Mouse (Mus musculus) embryonic facial prominence, embryonic 15.5 days (tissue): ENCODE results near the gene Foxr1. TPM values are rescaled to one million over a fixed set of nuclear protein-coding genes. Genes with fewer than 3 reads are reported as not detected.
A peak's percentile ranks its signal among the peaks of the same experiment; 100 is the strongest.

Experiments used
- ATAC-seq: fragments of 200-750 bp; cut with Nextera tagmentation; 2 replicates; pipeline ENCODE4 v1.8.0; 2017; ENCODE audit warnings: low read depth, moderate TSS enrichment; ENCODE audit not compliant: insufficient number of reproducible peaks, low FRiP score, low TSS enrichment
- H3K27ac ChIP-seq: fragments of 300-500 bp; sonication (generic); replicated peaks from 2 replicates; pipeline ENCODE4 v1.5.1; 2015; ENCODE audit warnings: mild to moderate bottlenecking, inconsistent platforms
- H3K27me3 ChIP-seq: fragments of 300-500 bp; sonication (generic); 2 replicates; pipeline ENCODE4 v1.6.1; 2015; ENCODE audit warnings: inconsistent platforms
- H3K36me3 ChIP-seq: fragments of 300-500 bp; sonication (generic); 2 replicates; pipeline ENCODE4 v1.6.1; 2015; ENCODE audit warnings: mild to moderate bottlenecking, inconsistent platforms
- H3K4me1 ChIP-seq: fragments of 300-500 bp; sonication (generic); 2 replicates; pipeline ENCODE4 v1.6.1; 2015; ENCODE audit warnings: inconsistent platforms
- H3K4me2 ChIP-seq: fragments of 300-500 bp; sonication (generic); replicated peaks from 2 replicates; pipeline ENCODE4 v1.6.1; 2015; ENCODE audit warnings: mild to moderate bottlenecking, inconsistent platforms
- H3K4me3 ChIP-seq: fragments of 300-500 bp; sonication (generic); replicated peaks from 2 replicates; pipeline ENCODE4 v1.5.1; 2015; ENCODE audit warnings: mild to moderate bottlenecking, inconsistent platforms
- H3K9ac ChIP-seq: fragments of 300-500 bp; sonication (generic); 2 replicates; pipeline ENCODE4 v1.6.1; 2015; ENCODE audit warnings: inconsistent platforms
- H3K9me3 ChIP-seq: fragments of 300-500 bp; sonication (generic); replicated peaks from 2 replicates; pipeline ENCODE4 v1.6.1; 2016; ENCODE audit warnings: inconsistent platforms
- WGBS: fragments of 180-500 bp; shearing (Covaris S2); methylation state at CpG from one replicate; pipeline ENCODE4 v1.1.7; 2015; 5-methylcytosine and 5-hydroxymethylcytosine counted together
- polyA plus RNA-seq: library from polyadenylated mRNA; unstranded; fragments of >200 nt; fragmentation: Nextera tagmentation; extraction: Ambion mirVana; gene quantifications from 2 replicates; pipeline ENCODE4 v1.2.1, GENCODE M21; 2015

Gene Foxr1
- not detected in 2 replicates for polyA plus RNA-seq

- ATAC-seq: no peak
- Histone ChIP-seq H3K9ac (no peak within 1 kb of the TSS), H3K4me3 (no peak within 1 kb of the TSS), H3K9me3 (no peaks in the 10 kb centered on the region), H3K27ac (no peak within 1 kb of the TSS), H3K36me3 (no peaks in the 10 kb centered on the region), H3K4me2 (no peak within 1 kb of the TSS), H3K4me1 (no peaks in the 10 kb centered on the region), H3K27me3 (no peaks in the 10 kb centered on the region)
- WGBS: 72% methylated on average over 19 of the region's 19 CpGs
Measured at GRCm38 (mm10) chr9:44440961-44441360, at the start of gene Foxr1. Gene Foxr1, minus strand, starts transcription at chr9:44441136.

DNA sequence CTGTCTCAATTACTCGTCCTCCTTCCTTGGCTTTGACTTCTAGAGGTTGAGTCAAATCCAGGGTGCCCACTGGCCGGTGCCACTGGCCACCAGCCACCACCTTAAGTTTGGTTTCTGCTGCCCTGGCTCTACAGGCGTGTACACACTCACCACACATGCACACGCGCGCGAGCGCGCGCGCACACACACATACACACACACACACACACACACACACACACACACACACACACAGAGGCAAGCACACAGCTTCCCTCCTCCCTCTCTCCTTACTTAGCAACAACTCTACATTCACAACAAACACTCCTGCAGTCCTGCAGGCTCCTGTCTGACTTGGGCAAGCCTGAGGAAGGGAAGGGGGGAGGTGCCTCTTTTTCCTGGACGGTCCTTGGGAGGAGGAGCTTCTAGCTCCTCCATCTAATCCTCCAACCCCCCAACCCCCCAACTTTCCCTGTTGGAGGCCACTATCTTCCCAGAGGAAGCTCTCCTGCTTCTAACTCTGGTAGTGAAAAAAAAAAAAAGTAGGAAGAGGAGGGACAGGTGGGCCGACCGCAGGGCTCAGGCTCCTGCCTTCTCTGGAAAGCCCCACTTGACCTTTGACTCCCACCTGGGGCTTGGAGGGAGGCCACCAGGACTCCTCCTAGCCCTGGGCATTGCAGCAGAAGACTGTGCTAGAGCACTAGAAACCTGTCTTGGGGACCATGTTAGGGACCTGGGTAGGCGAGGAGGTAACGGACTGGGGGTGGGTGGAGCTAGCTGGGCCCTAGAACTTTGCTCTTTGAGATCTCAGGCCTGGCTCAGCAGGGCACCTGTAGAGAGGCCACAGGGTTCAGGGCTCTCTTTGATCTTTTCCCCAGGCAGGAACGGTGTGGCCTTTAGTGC is 49.4 kb upstream of the Foxr1 start:
- Histone ChIP-seq H3K27ac (peak overlapping the region; percentile 96), H3K36me3 (0 out of 2 replicates have a peak, but pooled peaks cover 6% of the 10 kb centered on the region), H3K9ac (no peak overlapping the region), H3K4me2 (peak overlapping the region; percentile 83), H3K27me3 (no peaks in the 10 kb centered on the region), H3K4me3 (peak overlapping the region; percentile 97), H3K4me1 (peaks cover 99% of the 10 kb centered on the region), H3K9me3 (no peaks in the 10 kb centered on the region)
- WGBS: 16% methylated on average over 17 of the region's 17 CpGs
- ATAC-seq: no peak

DNA sequence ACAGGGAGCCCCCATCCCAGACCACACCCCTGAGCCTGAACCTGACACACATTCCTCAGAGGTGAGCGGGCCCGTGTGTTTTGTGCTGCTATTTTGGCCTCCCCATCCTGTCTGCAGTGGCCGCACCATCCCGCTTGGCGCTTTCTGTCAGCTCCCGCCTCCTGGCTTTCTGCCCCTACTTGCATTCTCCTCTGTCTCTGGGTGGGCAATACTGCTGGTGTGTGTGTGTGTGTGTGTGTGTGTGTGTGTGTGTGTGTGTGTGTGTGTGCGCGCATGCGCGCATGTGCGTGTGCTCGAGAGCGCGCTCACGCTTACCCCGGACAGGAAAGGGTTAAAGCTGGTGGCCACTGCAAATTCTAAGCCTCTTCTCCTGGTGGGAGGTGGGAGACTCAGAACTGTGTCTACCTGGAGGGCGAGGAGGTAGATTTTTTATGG is 48.7 kb upstream of the Foxr1 start:
- WGBS: 6% methylated on average over 17 of the region's 17 CpGs
- H3K27me3 ChIP-seq: no peaks in the 10 kb centered on the region
- peaks cover 99% of the 10 kb centered on the region for H3K4me1 ChIP-seq
- peak overlapping the region; percentile 97 for H3K4me3 ChIP-seq
- H3K9me3 ChIP-seq: no peaks in the 10 kb centered on the region
- H3K27ac ChIP-seq: peak overlapping the region; percentile 96
- peak overlapping the region; percentile 83 for H3K4me2 ChIP-seq
- 0 out of 2 replicates have a peak, but pooled peaks cover 6% of the 10 kb centered on the region for H3K36me3 ChIP-seq
- no peak for ATAC-seq
- no peak overlapping the region for H3K9ac ChIP-seq

- H3K27ac ChIP-seq: peak overlapping the region; percentile 96
- 4% methylated on average over 5 of the region's 5 CpGs for WGBS
- no peaks in the 10 kb centered on the region for H3K27me3 ChIP-seq
- H3K4me2 ChIP-seq: peak overlapping the region; percentile 83
- H3K36me3 ChIP-seq: 0 out of 2 replicates have a peak, but pooled peaks cover 6% of the 10 kb centered on the region
- no peaks in the 10 kb centered on the region for H3K9me3 ChIP-seq
- peaks cover 99% of the 10 kb centered on the region for H3K4me1 ChIP-seq
- peak overlapping the region; percentile 10; the same call in 1 of the 2 replicates for H3K9ac ChIP-seq
- H3K4me3 ChIP-seq: peak overlapping the region; percentile 97
- peak; percentile 16; the same call in 1 of the 2 replicates for ATAC-seq
Measured at GRCm38 (mm10) chr9:44488855-44489381, 48.0 kb upstream of the Foxr1 start.

DNA sequence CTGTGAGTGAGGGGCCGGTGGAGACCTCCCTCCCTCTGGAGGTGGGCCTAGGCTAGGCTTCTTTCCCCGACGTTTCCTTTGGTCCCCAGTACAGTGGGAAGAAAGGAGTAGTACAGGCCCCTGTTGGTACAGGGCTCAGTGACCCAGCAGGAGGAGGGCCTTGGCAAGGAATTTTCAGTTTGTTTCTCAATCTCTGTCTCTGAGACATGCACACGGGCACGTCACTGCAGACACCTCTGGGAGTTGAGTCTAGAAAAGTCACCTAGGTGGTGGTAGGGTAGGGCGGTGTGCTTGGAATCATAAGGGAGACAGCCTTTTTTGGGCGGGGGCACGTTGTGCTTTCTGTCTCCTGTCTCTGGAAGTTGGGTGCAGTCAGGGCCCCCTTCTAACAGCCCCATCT is 47.5 kb upstream of the Foxr1 start:
- peak overlapping the region; percentile 96 for H3K27ac ChIP-seq
- H3K4me3 ChIP-seq: peak overlapping the region; percentile 97
- no peaks in the 10 kb centered on the region for H3K9me3 ChIP-seq
- peaks cover 94% of the 10 kb centered on the region for H3K4me1 ChIP-seq
- 0 out of 2 replicates have a peak, but pooled peaks cover 6% of the 10 kb centered on the region for H3K36me3 ChIP-seq
- 10% methylated on average over 8 of the region's 8 CpGs for WGBS
- no peak for ATAC-seq
- H3K9ac ChIP-seq: 0 out of 2 replicates have a peak overlapping the region, but pooled peaks have one; percentile 2
- peak overlapping the region; percentile 83 for H3K4me2 ChIP-seq
- H3K27me3 ChIP-seq: no peaks in the 10 kb centered on the region

- H3K4me2 ChIP-seq: peak overlapping the region; percentile 83
- WGBS: 8% methylated on average over 7 of the region's 7 CpGs
- peak overlapping the region; percentile 96 for H3K27ac ChIP-seq
- H3K9me3 ChIP-seq: no peaks in the 10 kb centered on the region
- ATAC-seq: no peak
- no peaks in the 10 kb centered on the region for H3K27me3 ChIP-seq
- peaks cover 84% of the 10 kb centered on the region for H3K4me1 ChIP-seq
- H3K4me3 ChIP-seq: peak overlapping the region; percentile 97
- H3K36me3 ChIP-seq: 0 out of 2 replicates have a peak, but pooled peaks cover 6% of the 10 kb centered on the region
- peak overlapping the region; percentile 39; the same call in 1 of the 2 replicates for H3K9ac ChIP-seq
Measured at GRCm38 (mm10) chr9:44487441-44487840, 46.5 kb upstream of the Foxr1 start.

DNA sequence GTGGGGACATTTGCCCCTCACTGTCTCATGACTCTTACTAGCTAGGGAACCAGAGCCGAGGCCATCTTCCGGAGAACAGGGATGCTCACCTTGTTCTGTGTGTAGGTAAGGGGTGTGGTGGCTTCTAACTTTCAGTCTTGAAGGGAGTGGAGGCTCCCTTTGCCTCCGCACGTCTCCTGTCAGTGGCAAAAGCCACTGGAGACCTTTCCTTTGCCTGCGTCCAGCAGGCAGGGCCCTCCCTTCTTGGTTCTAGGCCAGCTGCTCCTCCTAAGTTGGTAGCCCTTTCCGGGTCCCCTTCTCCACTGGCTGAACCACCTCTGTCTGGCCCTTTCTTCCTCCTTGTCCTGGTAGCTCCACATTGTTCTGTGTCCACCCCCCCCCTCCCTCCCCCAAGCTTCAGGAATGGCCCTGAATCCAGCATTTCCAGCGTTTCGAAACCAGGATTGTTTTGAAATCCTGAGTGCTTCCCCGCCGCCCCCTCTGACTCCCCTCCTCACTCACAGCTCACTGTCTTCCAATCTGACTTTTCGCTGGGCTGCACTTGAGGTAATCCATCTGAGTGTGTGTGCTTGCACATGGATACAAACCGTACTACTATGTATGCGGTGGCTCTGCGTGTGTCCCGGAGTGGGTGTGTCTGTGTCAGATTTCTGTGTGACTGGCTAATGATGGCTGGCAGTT is 45.9 kb upstream of the Foxr1 start:
- Histone ChIP-seq H3K9me3 (no peaks in the 10 kb centered on the region), H3K4me2 (peak overlapping the region; percentile 83), H3K36me3 (0 out of 2 replicates have a peak, but pooled peaks cover 5% of the 10 kb centered on the region), H3K4me3 (peak overlapping the region; percentile 97), H3K9ac (peak overlapping the region; percentile 39; the same call in 1 of the 2 replicates), H3K4me1 (peaks cover 84% of the 10 kb centered on the region), H3K27me3 (no peaks in the 10 kb centered on the region), H3K27ac (peak overlapping the region; percentile 96)
- WGBS: 8% methylated on average over 15 of the region's 15 CpGs
- no peak for ATAC-seq

DNA sequence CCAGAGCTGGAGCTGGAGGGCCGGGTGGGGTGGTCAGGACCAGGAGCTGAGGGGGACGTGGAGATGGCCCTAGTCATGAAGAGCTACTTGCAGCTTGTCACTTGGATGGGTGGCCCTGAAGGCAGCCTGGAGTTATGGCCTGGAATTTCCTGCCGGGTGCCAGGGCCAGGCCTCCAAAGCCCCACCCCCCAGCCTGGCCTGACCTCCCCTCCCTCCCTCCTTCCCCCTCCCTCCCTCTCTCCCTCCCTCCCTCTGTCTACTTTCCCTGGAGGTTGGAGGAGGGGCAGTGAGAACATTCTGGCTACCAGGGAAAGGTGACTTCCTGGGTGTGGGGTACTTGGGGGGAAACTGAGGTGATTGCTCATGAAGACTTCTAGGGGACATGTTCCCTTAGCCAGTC is 45.4 kb upstream of the Foxr1 start:
- Histone ChIP-seq H3K36me3 (no peaks in the 10 kb centered on the region), H3K9me3 (no peaks in the 10 kb centered on the region), H3K9ac (peak overlapping the region; percentile 39; the same call in 1 of the 2 replicates), H3K27ac (peak overlapping the region; percentile 96), H3K4me3 (peak overlapping the region; percentile 97), H3K4me1 (peaks cover 83% of the 10 kb centered on the region), H3K4me2 (peak overlapping the region; percentile 83), H3K27me3 (no peaks in the 10 kb centered on the region)
- no peak for ATAC-seq
- WGBS: 12% methylated on average over 3 of the region's 3 CpGs

DNA sequence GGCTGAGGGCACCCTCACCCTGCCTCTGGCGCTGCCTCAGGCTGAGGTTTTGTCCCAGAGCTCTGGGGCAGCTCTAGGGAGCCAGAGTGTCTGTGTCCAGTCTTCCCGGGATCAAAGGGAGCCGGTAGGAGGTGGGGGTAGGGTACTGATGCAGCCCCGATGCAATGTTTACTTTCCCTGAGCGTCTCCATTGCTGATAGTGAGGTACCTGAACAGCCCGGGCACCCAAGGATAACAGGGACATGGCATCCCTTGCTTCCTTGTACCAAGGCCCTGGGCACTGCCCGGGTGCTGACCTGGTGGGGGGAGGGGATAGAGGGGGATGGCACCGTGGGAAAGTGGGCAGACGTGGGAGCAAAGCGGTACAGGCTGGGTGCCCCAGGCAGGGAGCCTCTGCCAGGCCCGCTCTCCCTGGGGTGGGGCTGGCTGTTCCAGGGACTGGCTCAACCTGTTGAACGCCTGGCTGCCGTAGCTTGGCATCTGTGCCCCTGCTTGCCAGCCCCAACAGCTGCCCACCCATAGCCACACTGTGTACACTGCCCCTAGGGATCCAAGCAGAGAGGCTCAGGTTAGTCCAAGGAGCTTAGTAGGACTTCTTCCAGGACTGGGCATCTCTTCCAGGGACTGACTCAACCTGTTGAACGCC is 44.7 kb upstream of the Foxr1 start:
- 15% methylated on average over 14 of the region's 14 CpGs for WGBS
- H3K4me1 ChIP-seq: peaks cover 76% of the 10 kb centered on the region
- no peak for ATAC-seq
- H3K9ac ChIP-seq: peak overlapping the region; percentile 39; the same call in 1 of the 2 replicates
- peak overlapping the region; percentile 97 for H3K4me3 ChIP-seq
- H3K27me3 ChIP-seq: no peaks in the 10 kb centered on the region
- H3K36me3 ChIP-seq: no peaks in the 10 kb centered on the region
- peak overlapping the region; percentile 96 for H3K27ac ChIP-seq
- peak overlapping the region; percentile 83 for H3K4me2 ChIP-seq
- no peaks in the 10 kb centered on the region for H3K9me3 ChIP-seq

DNA sequence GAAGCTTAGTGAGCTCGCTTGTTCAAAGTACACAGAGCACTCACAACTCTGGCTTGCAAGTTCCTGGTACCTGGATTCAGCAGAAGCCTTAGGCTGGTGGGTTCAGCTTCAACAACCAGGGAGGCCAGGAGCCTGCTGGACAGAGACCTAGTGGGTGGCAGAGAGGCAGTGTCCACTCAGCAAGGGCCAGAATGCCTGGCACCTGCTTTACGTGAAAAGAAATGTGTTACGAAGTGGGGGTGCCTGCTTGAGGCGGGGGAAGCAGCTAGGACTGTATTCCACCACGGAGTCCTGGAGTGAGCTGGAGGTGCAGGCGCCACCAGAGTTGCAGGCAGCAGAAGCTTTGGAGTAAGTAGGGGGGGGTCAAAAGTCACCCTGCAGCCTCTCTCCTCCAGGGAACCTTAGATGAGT is 44.2 kb upstream of the Foxr1 start:
- Histone ChIP-seq H3K9me3 (no peaks in the 10 kb centered on the region), H3K27ac (peak overlapping the region; percentile 96), H3K27me3 (no peaks in the 10 kb centered on the region), H3K4me2 (peak overlapping the region; percentile 83), H3K4me3 (peak overlapping the region; percentile 97), H3K4me1 (peaks cover 76% of the 10 kb centered on the region), H3K36me3 (no peaks in the 10 kb centered on the region), H3K9ac (peak overlapping the region; percentile 39; the same call in 1 of the 2 replicates)
- no peak for ATAC-seq
- 23% methylated on average over 6 of the region's 6 CpGs for WGBS
